Mouse (Mus musculus): ENCODE results near the gene Ppp1r13l.

Gene Ppp1r13l

GRCm38 (mm10) chr7:19359299-19359891, at the start of gene Ppp1r13l, which contains the start of gene Cd3eap:
Gene Ppp1r13l, plus strand, starts transcription at chr7:19359749.
Gene Cd3eap, minus strand, starts transcription at chr7:19359483.
- DNase-seq (ENCODE audit: low spot score in 2 of 2), result peak; percentile 76 to 78

- DNase-seq (ENCODE audit: low spot score in 2 of 2), result peak; percentile 94 to 95
Observed at GRCm38 (mm10) chr7:19309884-19310641, 49.5 kb upstream of the Ppp1r13l start, which contains the start of gene Fosb. Gene Fosb, minus strand, starts transcription at chr7:19310051.

GRCm38 (mm10) chr7:19311991-19312390, 47.6 kb upstream of the Ppp1r13l start:
- DNase-seq (ENCODE audit: low spot score in 2 of 2), result no peak

- no peak for DNase-seq (ENCODE audit: low spot score in 2 of 2)
Observed at GRCm38 (mm10) chr7:19314033-19314432, 45.5 kb upstream of the Ppp1r13l start.

GRCm38 (mm10) chr7:19316451-19317161, 42.9 kb upstream of the Ppp1r13l start:
- peak; percentile 34 to 60 for DNase-seq (ENCODE audit: low spot score in 2 of 2)

- DNase-seq (ENCODE audit: low spot score in 2 of 2), result no peak
Observed at GRCm38 (mm10) chr7:19318201-19318600, 41.3 kb upstream of the Ppp1r13l start.

- no peak for DNase-seq (ENCODE audit: low spot score in 2 of 2)
Observed at GRCm38 (mm10) chr7:19318676-19319075, 40.9 kb upstream of the Ppp1r13l start.

GRCm38 (mm10) chr7:19319458-19319857, 40.1 kb upstream of the Ppp1r13l start:
- no peak for DNase-seq (ENCODE audit: low spot score in 2 of 2)

- DNase-seq (ENCODE audit: low spot score in 2 of 2), result peak; percentile 92
Observed at GRCm38 (mm10) chr7:19319906-19320305, 39.6 kb upstream of the Ppp1r13l start.

- no peak for DNase-seq (ENCODE audit: low spot score in 2 of 2)
Observed at GRCm38 (mm10) chr7:19320637-19321036, 38.9 kb upstream of the Ppp1r13l start.

GRCm38 (mm10) chr7:19321464-19321863, 38.1 kb upstream of the Ppp1r13l start:
- peak; percentile 69 to 74 for DNase-seq (ENCODE audit: low spot score in 2 of 2)

GRCm38 (mm10) chr7:19322489-19322888, 37.1 kb upstream of the Ppp1r13l start:
- DNase-seq (ENCODE audit: low spot score in 2 of 2), result no peak

- DNase-seq (ENCODE audit: low spot score in 2 of 2), result no peak
Observed at GRCm38 (mm10) chr7:19324221-19324620, 35.3 kb upstream of the Ppp1r13l start.

- peak; percentile 57 to 65 for DNase-seq (ENCODE audit: low spot score in 2 of 2)
Observed at GRCm38 (mm10) chr7:19325262-19326199, 34.0 kb upstream of the Ppp1r13l start.

- DNase-seq (ENCODE audit: low spot score in 2 of 2), result peak; percentile 49 to 63
Observed at GRCm38 (mm10) chr7:19326359-19326758, 33.2 kb upstream of the Ppp1r13l start.

- DNase-seq (ENCODE audit: low spot score in 2 of 2), result peak; percentile 35 to 41
Observed at GRCm38 (mm10) chr7:19327128-19327527, 32.4 kb upstream of the Ppp1r13l start.

- DNase-seq (ENCODE audit: low spot score in 2 of 2), result no peak
Observed at GRCm38 (mm10) chr7:19327782-19328181, 31.8 kb upstream of the Ppp1r13l start.

- DNase-seq (ENCODE audit: low spot score in 2 of 2), result no peak
Observed at GRCm38 (mm10) chr7:19328425-19328824, 31.1 kb upstream of the Ppp1r13l start.

GRCm38 (mm10) chr7:19331910-19332309, 27.6 kb upstream of the Ppp1r13l start:
- no peak for DNase-seq (ENCODE audit: low spot score in 2 of 2)

GRCm38 (mm10) chr7:19332709-19333352, 26.7 kb upstream of the Ppp1r13l start:
- peak; percentile 77 to 78 for DNase-seq (ENCODE audit: low spot score in 2 of 2)

GRCm38 (mm10) chr7:19335583-19335982, 24.0 kb upstream of the Ppp1r13l start:
- peak in 1 of 2 experiments; percentile 45 for DNase-seq (ENCODE audit: low spot score in 2 of 2)

Measured in spleen, postnatal 36 days (tissue).